Mouse (Mus musculus): Measurements from ENCODE around the gene Nrg4. TPM values are rescaled to one million over a fixed set of nuclear protein-coding genes. Genes with fewer than 3 reads are reported as not detected.

The Nrg4 gene
- polyA plus RNA-seq, 1 experiment from 2014 or later = 1.8 TPM

- WGBS = 34% methylated on average over 7 of the region's 7 CpGs
- peak; percentile 70 for ATAC-seq (replicated peaks)
- Histone ChIP-seq H3K9me3 (no peaks in the 10 kb centered on the region), H3K36me3 (no peaks in the 10 kb centered on the region), H3K4me2 (replicated peaks) (no peak overlapping the region; the same call in 1 of the 2 replicates), H3K9ac (replicated peaks) (no peak overlapping the region), H3K27ac (replicated peaks) (no peak overlapping the region), H3K4me1 (peaks cover 8% of the 10 kb centered on the region; the same call in 1 of the 2 replicates), H3K4me3 (no peak overlapping the region), H3K27me3 (peaks cover 2% of the 10 kb centered on the region; the same call in 1 of the 2 replicates)
These were observed 6.3 kb upstream of the Nrg4 start for GRCm38 (mm10) chr9:55332949-55333348.

- H3K9ac ChIP-seq (replicated peaks) = no peak overlapping the region
- ATAC-seq (replicated peaks) = no peak
- 47% methylated on average over 5 of the region's 5 CpGs for WGBS
- no peak overlapping the region for H3K4me3 ChIP-seq
- H3K36me3 ChIP-seq = no peaks in the 10 kb centered on the region
- H3K4me1 ChIP-seq = peaks cover 9% of the 10 kb centered on the region
- no peak overlapping the region for H3K27ac ChIP-seq (replicated peaks)
- H3K4me2 ChIP-seq (replicated peaks) = no peak overlapping the region
- H3K27me3 ChIP-seq = peaks cover 4% of the 10 kb centered on the region; the same call in 1 of the 2 replicates
- H3K9me3 ChIP-seq = no peaks in the 10 kb centered on the region
These were observed 5.8 kb upstream of the Nrg4 start for GRCm38 (mm10) chr9:55332476-55332875.

- Histone ChIP-seq H3K36me3 (no peaks in the 10 kb centered on the region), H3K9me3 (no peaks in the 10 kb centered on the region), H3K4me3 (no peak overlapping the region), H3K27me3 (peaks cover 7% of the 10 kb centered on the region; the same call in 1 of the 2 replicates), H3K4me1 (peaks cover 18% of the 10 kb centered on the region), H3K9ac (replicated peaks) (no peak overlapping the region), H3K4me2 (replicated peaks) (no peak overlapping the region), H3K27ac (replicated peaks) (no peak overlapping the region)
- no peak for ATAC-seq (replicated peaks)
- WGBS = 82% methylated on average over 6 of the region's 6 CpGs
These were observed 2.8 kb upstream of the Nrg4 start for GRCm38 (mm10) chr9:55329401-55329800.

GRCm38 (mm10) chr9:55328151-55328918 lies 1.7 kb upstream of the Nrg4 start:
- H3K27me3 ChIP-seq = peaks cover 7% of the 10 kb centered on the region; the same call in 1 of the 2 replicates
- WGBS = 26% methylated on average over 14 of the region's 14 CpGs
- H3K4me2 ChIP-seq (replicated peaks) = no peak overlapping the region

DNA sequence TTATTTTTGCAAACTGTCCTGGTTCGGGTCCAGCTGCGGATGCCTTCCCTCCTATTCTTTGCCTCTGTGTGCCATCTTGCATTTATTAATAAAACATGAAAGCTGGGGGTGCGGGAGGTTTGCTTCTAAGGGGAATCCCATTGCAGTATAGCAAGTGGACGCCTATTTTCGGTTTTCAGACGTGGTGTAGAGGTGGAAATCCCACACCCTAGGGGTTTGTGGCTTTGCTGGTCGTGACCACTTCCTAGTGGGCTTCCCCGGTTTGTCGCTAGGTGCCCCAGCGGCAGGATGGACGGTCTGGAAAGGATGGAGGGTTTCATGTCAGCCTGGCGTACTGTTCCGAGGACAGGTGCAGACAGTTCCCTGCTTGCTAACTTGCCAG lies 581 bp upstream of the Nrg4 start:
- H3K36me3 ChIP-seq = no peaks in the 10 kb centered on the region
- peaks cover 10% of the 10 kb centered on the region for H3K4me1 ChIP-seq
- H3K27ac ChIP-seq (replicated peaks) = no peak overlapping the region
- peaks cover 7% of the 10 kb centered on the region; the same call in 1 of the 2 replicates for H3K27me3 ChIP-seq
- ATAC-seq (replicated peaks) = peak; percentile 10
- H3K4me3 ChIP-seq = peak overlapping the region; percentile 74
- no peaks in the 10 kb centered on the region for H3K9me3 ChIP-seq
- peak overlapping the region; percentile 50 for H3K4me2 ChIP-seq (replicated peaks)
- H3K9ac ChIP-seq (replicated peaks) = peak overlapping the region; percentile 77
- under 1% methylated on average over 13 of the region's 13 CpGs for WGBS

More at GRCm38 (mm10) chr9:55328151-55328918, 1.7 kb upstream of the Nrg4 start:
- H3K9ac ChIP-seq (replicated peaks) = no peak overlapping the region
- no peaks in the 10 kb centered on the region for H3K36me3 ChIP-seq
- H3K4me3 ChIP-seq = no peak overlapping the region
- no peaks in the 10 kb centered on the region for H3K9me3 ChIP-seq
- no peak overlapping the region for H3K27ac ChIP-seq (replicated peaks)
- ATAC-seq (replicated peaks) = no peak
- peaks cover 18% of the 10 kb centered on the region for H3K4me1 ChIP-seq

DNA sequence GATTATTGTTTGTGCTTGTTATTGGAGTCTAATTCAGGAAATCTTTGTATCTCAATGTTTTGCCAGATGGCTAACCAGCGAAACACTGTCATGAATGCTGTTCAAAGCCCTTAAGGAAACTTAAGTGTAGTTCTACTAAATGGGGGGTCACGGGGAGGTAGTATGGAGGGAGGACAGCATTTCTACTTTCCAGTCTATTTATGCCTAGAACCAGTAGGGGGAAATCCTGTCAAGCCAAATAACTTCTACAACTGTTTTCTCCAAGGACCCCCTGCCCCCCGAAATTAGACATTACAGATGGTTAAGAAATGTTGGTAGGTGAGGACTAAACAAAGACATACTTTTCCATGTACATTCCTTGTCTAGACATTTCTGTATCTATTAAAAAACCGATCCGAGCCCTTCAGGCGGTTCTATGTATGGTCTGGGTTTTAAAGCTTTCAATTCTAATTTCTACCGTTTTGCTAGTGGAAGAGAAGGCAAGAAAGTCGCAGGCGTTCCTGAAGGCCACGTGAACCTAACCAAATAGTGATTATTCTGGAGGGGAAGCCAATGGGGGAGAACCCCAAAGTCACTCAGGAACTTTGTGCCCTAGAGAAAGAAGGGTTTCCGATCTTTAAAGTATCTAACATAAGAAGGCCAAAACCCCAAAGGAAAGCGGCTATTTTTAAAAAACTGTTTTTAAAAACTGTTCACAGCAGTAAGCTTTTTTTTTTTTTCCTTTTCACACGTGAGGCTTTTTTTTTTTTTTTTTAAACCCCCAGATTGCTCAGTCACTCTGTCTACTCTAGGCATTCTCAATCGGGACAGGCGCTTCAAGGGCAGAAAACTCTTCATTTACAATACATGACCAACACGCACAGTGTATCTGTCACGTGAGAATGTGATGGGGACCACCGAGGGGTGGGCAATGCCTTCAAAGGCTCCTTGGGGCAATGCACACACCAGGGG lies 805 bp downstream of the Nrg4 start:
- WGBS = 12% methylated on average over 18 of the region's 18 CpGs
- 0 out of 2 replicates have a peak overlapping the region, but pooled peaks have one; percentile 47 for H3K27ac ChIP-seq (replicated peaks)

GRCm38 (mm10) chr9:55325061-55325460 lies 1.6 kb downstream of the Nrg4 start:
- Histone ChIP-seq H3K9me3 (no peaks in the 10 kb centered on the region), H3K27me3 (peaks cover 7% of the 10 kb centered on the region; the same call in 1 of the 2 replicates), H3K4me3 (no peak overlapping the region), H3K4me2 (replicated peaks) (no peak overlapping the region), H3K27ac (replicated peaks) (no peak overlapping the region), H3K4me1 (peaks cover 10% of the 10 kb centered on the region), H3K9ac (replicated peaks) (no peak overlapping the region), H3K36me3 (no peaks in the 10 kb centered on the region)
- WGBS = 5% methylated on average over 1 of the region's 1 CpGs
- no peak for ATAC-seq (replicated peaks)

More for the DNA sequence above, 805 bp downstream of the Nrg4 start:
- Histone ChIP-seq H3K9me3 (no peaks in the 10 kb centered on the region), H3K4me3 (peak overlapping the region; percentile 74), H3K27me3 (peaks cover 7% of the 10 kb centered on the region; the same call in 1 of the 2 replicates), H3K9ac (replicated peaks) (peak overlapping the region; percentile 77), H3K4me2 (replicated peaks) (peak overlapping the region; percentile 50), H3K4me1 (peaks cover 10% of the 10 kb centered on the region), H3K36me3 (no peaks in the 10 kb centered on the region)
- ATAC-seq (replicated peaks) = no peak

DNA sequence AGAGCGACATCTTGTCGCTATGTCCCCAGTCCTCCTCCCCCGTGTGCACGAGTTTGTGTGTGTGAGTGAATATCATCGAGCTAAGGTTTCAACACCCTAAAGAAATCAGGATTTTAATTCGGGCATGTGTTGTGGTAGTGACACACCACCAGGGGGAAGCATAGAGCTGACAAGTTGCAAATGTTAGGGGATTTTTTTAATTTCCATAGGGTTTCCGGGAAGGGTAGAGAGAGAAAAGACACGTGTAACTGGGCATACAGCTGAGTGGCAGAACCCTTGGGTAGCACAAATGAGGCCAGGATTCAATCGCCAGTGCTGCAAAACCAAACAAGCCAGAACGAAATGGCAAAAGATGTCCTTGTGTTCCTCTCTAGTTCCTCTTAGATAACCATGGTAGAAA lies 2.1 kb downstream of the Nrg4 start:
- H3K9me3 ChIP-seq = no peaks in the 10 kb centered on the region
- 46% methylated on average over 10 of the region's 10 CpGs for WGBS
- H3K4me3 ChIP-seq = no peak overlapping the region
- H3K27me3 ChIP-seq = peaks cover 7% of the 10 kb centered on the region; the same call in 1 of the 2 replicates
- ATAC-seq (replicated peaks) = no peak
- H3K27ac ChIP-seq (replicated peaks) = no peak overlapping the region
- H3K4me1 ChIP-seq = peaks cover 10% of the 10 kb centered on the region
- H3K4me2 ChIP-seq (replicated peaks) = no peak overlapping the region
- H3K9ac ChIP-seq (replicated peaks) = no peak overlapping the region
- no peaks in the 10 kb centered on the region for H3K36me3 ChIP-seq

DNA sequence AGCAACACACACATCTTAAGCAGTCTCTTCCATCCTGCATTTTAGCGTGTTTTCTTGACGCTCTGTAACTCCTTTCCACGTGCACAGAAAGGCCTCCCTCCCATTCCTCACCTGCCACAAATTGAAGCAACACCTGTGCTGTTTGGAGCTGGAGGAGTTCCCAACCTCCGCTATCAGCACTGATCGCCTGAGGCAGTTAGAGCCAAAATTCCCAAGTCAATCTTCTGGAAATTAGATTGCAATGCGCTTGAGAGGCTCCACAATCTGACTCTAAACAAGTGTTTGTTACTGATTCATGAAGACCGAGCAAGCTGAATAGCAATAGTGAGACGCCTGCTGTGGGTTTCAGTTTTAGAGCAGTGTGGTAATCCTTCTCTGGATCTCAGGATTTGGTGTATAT lies 2.6 kb downstream of the Nrg4 start:
- no peak for ATAC-seq (replicated peaks)
- Histone ChIP-seq H3K36me3 (no peaks in the 10 kb centered on the region), H3K4me2 (replicated peaks) (no peak overlapping the region), H3K4me1 (peaks cover 10% of the 10 kb centered on the region), H3K27ac (replicated peaks) (no peak overlapping the region), H3K9ac (replicated peaks) (no peak overlapping the region), H3K4me3 (no peak overlapping the region), H3K9me3 (no peaks in the 10 kb centered on the region), H3K27me3 (peaks cover 7% of the 10 kb centered on the region; the same call in 1 of the 2 replicates)
- WGBS = 44% methylated on average over 8 of the region's 8 CpGs

- WGBS = 78% methylated on average over 1 of the region's 1 CpGs
- no peak for ATAC-seq (replicated peaks)
These were observed 4.0 kb downstream of the Nrg4 start for GRCm38 (mm10) chr9:55322641-55323040.

DNA sequence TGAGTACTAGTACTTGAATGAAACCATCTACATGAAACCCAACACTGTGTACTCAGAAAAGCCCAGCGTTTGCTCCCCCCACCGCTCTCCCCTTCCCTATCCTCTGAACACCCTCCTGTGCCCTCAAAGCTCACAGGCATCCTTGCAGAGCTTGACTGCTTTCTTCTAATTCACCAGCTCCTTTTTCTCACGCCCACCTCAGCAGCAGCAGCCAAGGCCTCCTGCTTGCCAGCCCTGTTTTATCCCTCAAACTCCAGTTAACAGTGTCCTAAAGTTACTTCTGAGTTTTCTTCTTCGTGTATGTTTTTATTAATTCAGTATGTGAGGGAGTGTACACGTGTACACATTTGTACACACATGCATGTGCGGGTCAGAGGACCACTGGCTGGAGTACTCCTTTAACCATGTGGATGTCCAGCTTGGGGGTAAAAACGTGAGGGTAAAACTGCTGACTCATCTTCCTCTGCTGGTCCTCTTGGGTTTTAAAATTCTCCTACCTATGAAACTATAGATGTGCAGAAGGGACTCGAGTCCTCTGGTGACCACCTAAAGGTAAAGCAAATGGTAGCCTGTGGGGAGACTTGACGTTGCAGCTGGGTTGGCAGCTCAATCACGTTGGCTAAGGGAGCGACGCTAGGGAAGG lies 12.9 kb downstream of the Nrg4 start:
- H3K4me3 ChIP-seq = no peak overlapping the region
- no peak overlapping the region for H3K9ac ChIP-seq (replicated peaks)
- no peaks in the 10 kb centered on the region for H3K36me3 ChIP-seq
- H3K4me1 ChIP-seq = no peaks in the 10 kb centered on the region
- no peak overlapping the region for H3K27ac ChIP-seq (replicated peaks)
- no peak overlapping the region for H3K4me2 ChIP-seq (replicated peaks)
- no peaks in the 10 kb centered on the region for H3K9me3 ChIP-seq
- ATAC-seq (replicated peaks) = no peak
- WGBS = 69% methylated on average over 12 of the region's 12 CpGs
- no peaks in the 10 kb centered on the region for H3K27me3 ChIP-seq

More at GRCm38 (mm10) chr9:55322641-55323040, 4.0 kb downstream of the Nrg4 start:
- Histone ChIP-seq H3K4me3 (no peak overlapping the region), H3K9me3 (no peaks in the 10 kb centered on the region), H3K4me1 (peaks cover 10% of the 10 kb centered on the region), H3K4me2 (replicated peaks) (no peak overlapping the region), H3K9ac (replicated peaks) (no peak overlapping the region), H3K27me3 (0 out of 2 replicates have a peak, but pooled peaks cover 3% of the 10 kb centered on the region), H3K36me3 (no peaks in the 10 kb centered on the region), H3K27ac (replicated peaks) (no peak overlapping the region)

Data from forebrain, embryonic 15.5 days (tissue).